Mouse (Mus musculus) adrenal gland, adult 8-10 months (tissue): ENCODE measurements at regions not wholly inside any gene's neighbourhood (a gene's known extent, or its start where the extent isn't known, plus 50 kb on each side); places are given as distances from the start of the nearest gene placed in this dataset.

Experiments
- DNase-seq: peaks from one replicate; pipeline ENCODE4 v3.0.0; 2022

DNA sequence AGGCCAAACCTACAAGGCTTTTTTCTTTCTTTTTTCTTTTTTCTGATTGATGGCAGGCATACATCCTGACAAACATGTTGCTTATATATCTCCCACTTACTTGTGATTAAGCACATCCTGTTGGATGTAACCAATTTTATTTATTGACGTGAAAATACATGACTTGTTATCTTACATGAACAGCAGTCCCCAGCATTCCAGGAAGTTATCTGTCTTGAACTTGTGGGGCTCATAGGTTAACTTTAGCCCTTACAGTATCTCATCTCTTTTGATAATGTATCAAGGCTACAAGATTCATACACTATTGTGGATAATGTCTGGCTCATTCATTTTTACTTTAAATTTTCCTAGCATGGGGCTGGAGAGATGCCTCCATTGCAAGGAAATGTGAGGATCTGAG, 852.0 kb upstream of the Agtr1b start:
- no peak for DNase-seq

DNA sequence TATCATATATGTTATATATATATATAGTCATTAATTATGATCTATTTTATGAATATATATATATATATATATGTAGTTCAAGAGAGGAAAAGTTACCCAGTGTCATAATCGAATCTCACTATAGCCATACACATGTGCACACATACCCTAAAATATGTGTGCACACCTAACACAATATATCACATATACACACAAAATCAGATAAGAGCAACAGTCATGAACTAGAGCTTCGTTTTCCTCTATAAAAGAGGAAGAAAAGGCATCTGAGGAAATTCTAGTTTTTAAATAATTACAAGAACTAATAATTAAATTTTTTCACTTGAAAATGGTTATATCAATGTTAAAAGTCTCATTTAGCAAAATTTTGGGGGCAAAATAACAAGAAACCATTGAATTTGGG, 835.3 kb upstream of the Tbl1xr1 start:
- DNase-seq, result no peak

DNA sequence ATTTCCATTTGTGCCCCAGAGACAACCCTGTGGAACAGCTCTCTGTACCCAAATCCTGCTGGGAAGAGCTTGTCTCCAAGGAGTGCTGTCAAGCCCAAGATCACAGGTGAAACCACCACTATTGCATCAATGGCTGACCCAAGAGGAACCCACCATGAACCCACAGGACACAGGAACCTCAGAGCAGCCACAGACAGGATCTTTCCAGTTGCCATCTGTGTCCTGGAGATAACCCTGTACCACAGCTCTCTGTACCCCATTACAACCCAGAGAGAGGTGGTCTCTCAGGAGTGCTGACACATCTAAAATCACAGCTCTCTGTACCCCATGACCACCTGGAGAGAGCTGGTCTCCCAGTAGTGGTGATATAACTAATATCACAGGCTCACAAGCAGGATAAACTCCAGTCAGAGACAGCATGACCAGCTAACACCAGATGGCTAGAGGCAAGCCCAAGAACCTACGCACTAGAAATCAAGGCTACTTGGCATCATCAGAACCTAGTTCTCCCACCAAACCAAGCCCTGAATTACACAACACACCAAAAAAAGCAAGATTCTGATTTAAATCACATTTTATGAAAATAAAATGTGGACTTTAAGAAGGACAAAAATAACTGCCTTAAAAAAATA, 820.2 kb upstream of the Tbl1xr1 start:
- no peak for DNase-seq

DNA sequence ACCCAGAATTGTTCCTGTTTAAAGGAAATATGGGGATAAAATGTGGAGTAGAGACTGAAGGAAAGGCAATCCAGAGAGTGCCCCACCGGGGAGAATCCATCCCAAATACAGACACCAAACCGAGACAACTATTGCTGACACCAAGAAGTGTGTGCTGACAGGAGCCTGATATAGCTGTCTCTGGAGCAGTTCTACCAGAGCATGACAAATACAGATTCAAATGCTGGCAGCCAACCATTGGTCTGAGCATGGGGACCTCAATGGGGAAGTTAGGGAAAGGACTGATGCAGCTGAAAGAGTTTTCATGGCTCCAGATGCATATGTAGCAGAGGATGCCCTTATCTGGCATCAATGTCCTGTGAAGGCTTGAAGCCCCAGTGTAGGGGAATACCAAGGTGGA, 813.1 kb upstream of the Tbl1xr1 start:
- no peak for DNase-seq

DNA sequence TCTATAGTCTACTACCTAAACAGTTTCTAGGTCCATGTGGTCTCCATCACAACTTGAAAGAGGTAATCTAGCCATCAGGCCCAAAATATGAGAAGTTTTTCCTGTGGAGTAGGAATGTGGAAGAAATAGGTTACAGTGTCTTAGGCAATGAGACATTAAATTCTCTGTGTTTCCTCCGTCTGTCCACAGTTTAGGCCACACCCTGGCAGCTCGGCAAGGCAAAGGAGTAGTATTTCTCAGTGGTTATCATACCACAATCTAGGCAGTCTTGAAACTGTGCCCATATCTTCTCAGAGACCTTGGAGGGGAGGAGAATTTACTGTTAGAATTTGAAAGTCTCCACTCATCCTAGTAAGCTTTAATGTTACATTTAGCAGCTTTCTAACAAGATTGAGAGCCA, 811.0 kb upstream of the Tbl1xr1 start:
- DNase-seq, result no peak

DNA sequence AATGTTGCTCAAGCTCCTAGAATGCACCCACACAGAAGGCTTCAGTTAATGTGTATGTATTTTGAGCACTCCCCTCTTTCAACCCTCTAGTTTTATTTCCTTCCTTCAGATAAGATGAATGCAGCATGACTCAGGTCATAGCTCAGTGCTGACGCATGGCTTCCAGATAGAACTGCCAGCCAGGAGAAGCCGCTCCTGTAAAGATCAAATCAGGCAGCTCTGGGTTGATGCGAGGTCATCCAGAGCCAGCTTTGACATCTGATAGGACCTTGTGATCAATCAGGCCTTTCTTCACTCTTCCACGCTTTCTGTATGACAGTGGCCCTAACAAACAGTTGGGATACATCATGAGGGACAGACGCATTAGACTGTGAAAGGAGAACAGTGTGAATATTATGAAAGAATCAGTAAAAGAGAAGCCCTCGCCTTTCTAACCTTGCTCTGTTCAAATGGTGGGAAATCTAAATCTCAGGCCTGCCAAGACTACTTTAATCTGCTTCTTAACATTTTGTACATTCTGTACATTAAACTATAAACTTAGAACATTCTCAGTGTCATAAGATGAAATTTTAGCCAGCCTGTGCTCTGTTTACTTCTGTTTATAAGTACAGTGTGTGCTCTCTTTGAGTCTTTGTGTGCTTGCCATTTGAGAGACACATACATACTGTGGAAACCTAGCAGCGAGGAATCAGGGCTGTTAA, 807.9 kb upstream of the Tbl1xr1 start:
- peak; percentile 83 for DNase-seq

DNA sequence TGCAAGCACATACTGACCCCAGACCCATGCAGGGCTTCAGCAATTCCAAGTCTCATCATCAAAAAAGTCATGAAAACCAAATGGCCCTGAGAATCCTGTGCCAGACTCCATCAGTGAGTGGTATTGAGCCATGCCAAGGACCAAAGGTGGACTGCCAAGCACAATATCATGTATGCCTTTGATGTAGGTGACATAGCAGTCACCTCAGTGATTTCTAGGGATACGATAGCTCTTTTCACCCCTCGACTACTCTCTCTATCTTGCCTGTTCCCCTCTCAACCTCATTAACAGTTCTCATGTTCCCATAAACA, 807.4 kb upstream of the Tbl1xr1 start:
- DNase-seq, result no peak

DNA sequence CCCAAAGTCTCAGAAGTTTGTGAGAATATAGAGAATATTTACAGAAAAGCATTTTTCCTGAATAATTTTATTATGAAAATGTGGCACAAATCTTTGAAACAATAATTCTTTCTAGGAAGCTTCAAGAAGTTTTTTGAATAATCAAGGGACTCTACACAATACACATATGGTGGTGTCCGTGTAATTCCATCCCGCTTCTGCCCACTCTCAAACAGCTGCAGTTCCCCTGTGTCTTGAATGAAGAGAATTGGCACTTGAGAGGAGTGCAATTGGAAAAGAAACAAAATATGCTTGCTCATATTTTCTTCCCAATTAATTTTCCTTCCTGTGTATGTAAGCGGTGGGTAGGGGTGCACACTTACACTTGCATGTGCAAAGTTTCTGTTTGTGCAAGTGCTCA, 805.7 kb upstream of the Tbl1xr1 start:
- DNase-seq, result no peak

DNA sequence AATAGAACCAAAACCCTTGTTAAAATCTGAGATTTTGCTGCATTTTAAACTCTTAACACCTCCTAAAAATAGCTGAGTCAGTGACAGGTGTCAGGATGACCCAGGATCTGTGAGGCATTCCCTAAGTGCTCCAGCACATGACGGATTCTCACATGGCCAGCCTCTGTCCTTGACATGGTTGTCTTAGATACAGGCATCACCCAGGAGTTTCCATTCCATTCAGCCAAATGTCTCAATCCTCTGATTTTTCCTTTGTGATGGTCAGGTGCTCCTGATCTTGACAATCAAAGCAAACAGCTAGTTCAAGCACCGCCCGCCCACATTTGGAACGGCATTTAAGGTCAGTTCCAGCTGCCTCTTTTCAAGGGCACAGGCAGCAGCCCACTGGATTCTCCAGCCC, 804.2 kb upstream of the Tbl1xr1 start:
- DNase-seq, result peak; percentile 49

DNA sequence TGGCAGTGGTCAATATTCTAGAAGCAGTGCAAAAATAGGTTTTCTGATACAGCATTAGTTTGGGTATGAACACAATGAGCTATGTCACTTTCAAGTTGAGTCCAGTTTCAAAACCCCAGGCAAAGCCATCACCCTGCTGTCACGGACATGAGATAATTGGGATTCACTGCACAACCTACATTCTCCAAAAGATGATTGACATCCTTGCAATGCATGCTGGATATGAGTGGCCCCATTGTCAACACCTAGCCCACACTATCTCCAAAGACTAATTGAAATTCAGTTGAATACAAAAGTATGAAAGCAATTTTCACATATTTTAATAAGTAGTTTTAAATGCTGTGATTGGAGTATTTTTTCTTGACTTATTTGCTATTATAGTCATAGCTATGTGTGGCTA, 783.7 kb upstream of the Tbl1xr1 start:
- DNase-seq, result no peak

DNA sequence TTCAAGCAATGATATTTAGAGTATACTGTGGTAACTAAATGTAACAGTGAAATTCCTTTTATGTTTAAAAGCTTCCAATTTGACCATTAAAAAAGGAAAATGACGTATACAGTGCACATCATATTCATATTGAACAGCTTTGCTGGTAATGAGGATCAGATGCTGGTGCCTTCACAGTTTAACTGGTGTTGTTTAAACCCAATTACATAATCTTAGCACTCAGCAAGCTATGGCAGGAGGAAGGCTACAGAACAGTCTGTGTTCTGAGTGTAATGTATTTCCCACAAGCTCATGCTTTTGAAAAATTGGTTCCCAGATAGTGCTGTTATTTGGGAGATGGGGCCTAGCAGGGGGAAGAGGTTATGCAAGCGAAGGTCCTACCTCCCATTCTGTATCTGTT, 783.1 kb upstream of the Tbl1xr1 start:
- no peak for DNase-seq

DNA sequence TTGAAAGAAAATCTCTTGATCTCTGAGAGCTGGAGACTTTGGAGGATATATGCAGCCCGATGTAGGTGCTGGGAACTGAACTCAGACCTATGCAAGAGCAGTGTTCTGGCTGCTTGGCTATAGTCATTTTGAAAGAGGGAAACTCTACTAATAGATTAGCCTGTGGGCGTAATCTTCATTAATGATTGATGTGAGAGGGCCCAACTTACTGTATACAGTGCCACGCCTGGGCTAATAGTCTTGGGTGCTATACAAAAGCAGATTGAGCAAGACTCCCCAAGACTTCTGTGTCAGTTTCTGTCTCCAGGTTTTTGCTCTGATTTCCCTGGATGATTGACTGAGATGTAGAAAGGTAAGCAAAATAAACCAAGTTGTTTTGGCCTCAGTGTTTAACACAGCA, 781.7 kb upstream of the Tbl1xr1 start:
- DNase-seq, result no peak

DNA sequence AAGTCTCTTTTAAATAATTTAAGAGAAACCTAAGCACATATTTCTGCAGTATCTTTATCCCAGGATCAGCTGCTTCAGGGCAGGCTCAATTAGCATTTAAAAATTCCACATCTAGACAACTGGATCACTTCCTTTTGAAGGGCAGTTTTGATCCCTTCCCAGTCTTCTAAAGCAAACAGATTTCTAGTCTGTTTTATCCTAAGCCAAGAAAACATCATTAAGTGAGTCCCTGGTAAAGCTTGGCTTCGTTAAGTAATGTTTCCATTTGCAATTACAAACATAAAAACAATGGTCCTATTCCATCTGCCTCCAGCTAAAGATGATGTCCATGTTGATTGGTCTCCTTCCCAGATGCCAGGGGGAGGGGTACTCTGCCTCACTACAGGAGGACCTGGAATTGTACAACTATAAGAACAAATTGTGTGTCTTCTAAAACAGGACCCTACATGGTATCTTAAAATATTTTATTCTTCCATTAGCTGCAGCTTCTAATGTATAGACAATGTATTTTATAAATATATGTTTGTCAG, 779.8 kb upstream of the Tbl1xr1 start:
- DNase-seq, result no peak

DNA sequence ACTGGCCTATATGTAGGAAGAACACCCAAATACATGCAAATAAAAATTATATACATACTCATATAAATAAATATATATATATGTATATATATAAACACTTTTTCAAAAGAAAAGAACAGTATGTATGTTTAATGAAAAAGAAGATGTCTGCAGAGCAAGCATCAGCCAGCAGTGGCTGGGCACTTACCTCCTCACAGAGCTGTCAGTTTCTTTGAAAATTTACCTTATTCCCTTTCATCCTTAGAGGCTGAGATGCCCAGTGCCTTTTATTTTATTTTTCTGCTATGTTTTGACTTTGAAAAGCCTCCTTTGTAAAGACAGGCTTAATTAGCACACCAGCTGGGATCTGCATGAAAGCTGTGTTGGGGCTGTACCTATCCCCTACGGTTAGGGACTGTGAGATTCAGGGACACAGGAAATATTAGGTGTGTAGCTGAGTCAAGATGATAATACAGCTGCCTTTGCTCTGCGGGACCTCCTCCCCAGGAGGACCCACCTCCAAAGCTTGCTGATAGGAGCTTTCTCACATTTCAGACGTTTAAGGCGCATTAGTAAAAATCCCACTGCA, 751.0 kb upstream of the Tbl1xr1 start:
- no peak for DNase-seq

DNA sequence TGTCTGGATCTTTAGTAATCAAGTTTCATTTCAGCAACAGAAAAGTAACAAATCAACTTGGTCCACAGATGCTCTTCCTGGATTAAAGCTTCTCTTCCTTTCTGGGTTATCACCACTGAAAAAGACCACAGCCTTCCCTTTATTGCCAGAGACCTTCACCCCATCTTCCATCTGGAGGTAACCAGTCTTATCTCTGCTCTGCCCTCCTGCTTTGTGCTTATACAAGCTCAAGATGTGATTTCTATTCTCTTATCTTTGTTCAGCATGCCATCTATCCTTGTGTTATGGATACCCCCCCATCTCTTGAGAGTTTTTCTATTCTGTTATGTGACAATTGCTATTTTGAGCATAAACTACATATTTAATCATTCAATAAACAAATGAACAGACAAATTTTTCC, 734.5 kb upstream of the Tbl1xr1 start:
- no peak for DNase-seq

DNA sequence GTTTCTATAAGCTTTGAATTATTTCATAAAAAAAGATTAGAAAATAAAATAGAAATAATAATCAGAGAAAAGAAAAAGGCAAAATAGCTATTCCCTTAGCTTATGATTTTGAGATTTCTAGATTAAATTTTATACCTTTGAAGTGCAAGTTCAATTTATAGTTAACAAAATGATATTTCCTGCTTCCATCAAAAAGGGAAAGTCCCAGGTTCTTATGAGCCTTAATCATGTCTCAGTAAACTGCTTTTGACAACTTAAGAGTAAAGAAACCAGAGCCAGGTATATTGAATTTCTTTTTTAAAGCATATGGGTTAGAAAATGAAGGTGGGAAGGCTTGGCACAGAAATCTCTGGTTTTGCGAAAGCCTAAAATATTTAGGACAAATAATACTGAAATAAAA, 733.4 kb upstream of the Tbl1xr1 start:
- no peak for DNase-seq

DNA sequence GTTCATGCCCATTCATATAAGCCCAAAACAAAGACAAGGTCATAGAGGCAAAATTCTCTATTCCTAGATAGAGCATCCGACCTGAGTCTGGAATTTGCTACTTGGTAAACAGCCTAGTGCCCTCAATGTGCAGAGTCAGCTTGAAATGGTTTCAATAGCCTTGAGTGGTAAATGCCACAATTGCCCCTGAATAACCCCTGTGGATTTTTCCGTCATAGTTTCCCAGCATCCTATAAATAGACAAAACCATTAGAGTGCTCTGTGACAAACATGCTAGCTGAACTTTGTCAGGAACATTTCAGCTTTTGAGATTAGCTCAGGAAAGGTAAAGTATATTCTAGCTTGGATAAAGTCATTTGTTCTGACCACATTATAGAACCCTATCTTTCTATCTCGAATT, 727.0 kb upstream of the Tbl1xr1 start:
- DNase-seq, result no peak

DNA sequence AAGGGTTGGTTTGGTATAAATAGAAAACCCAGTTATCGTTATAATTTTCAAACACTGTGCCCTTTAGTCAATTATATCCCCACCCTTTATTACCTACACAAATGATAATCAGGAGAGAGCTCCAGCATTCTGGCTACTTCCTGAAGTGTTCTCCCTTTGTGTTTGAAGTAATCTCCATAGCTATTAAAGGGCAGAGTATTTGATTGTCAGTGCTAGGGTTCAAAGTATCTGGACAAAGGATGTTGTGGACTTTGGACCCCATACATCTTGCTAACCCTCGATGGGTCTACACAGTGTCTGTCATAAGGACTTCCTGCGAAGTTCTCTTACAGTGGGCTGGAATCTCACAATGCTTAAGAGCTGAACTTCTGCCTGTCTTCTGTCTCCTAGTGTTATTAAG, 720.3 kb upstream of the Tbl1xr1 start:
- DNase-seq, result no peak

DNA sequence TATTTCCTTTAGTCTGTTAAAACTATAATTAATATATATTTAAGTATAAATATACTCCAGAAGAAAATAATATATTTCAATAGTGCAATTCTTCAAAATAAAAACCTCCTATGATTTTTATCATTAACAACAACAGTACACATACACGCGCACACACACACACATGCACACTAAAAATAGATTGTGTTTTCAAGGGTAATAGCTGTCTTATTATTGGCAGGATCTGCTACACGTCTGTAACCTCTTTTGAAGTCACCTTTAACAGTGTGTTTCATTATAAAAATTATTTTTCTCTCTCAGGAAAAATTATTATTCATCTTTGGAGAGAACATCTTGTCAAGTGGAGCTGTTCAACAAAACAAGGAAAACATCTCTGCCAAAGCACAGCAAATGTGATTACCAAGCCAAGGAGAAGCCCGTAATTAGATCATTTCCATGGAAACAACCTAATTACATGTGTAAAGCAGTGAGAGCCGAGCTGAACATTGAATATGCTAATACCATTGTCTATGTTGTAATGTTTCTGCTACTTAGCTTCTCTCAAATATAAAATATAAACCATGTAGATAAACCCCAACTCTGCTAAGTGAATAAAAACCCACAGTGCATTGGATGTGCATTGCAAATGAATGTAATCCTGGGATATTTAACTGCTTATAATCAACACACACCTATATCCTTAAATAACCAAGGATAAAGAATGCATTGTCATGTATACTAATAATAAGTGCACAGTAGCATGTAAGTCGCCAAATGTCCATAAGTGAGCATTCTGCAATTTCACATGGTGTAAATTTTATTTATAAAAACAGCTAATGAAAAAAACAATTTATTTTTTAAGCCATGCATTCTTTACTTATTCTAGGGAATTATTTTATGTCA, 719.4 kb upstream of the Tbl1xr1 start:
- DNase-seq, result no peak

DNA sequence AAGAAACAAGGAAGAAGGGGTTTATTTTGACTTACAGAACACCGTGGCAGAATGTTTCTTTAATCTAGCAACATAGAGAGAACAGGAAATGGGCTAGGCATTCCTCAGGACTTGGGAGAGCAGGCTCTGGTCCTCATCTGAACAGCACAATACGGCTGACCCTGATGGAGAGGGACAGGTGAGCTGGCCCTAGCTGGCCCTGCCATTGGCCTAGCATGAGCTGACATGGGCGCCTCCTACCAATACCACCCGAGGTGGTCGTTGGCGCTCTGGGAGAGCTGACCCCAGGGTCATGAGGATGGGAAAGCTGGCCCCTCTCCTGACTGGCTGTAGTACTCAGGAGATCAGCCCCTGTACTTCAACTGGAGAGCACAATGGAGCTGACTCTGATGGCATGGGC, 718.4 kb upstream of the Tbl1xr1 start:
- DNase-seq, result no peak

DNA sequence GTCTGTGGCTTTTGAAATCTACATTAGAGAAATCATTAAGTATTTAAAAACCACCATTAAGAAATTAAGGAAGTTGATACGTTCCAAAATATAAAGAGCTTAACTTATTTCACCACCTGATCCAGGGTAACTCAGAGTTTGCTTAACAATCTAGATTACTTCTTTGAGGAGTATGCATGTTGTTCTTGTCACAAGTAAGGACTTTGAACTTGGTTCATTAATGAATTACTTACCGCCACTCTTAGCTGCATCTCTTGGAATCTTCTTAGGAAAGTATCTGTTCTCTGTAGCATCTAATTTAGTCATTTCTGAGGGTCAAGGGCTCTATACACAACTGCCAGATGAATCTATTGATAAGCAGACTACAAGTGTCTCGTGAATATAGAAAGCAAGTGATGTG, 715.4 kb upstream of the Tbl1xr1 start:
- no peak for DNase-seq

DNA sequence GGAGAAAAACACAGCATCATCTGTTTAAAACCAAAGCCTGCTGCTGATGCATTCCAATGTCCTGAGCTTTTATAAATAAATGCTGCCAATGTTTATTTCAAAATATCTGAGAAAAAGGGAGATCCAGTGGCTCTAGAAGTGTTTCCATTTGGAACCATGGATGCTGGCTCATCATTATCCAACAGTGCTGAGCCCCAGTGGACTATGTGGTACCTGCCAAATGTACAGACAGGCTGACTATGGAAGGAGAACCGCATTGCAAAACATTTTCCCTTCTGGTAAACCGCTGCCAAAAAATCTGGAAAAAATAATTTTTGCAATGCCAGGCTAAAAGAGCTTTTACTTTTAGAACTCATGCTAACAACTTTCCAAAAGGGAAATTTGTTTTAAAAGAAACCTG, 696.6 kb upstream of the Tbl1xr1 start:
- DNase-seq, result no peak

DNA sequence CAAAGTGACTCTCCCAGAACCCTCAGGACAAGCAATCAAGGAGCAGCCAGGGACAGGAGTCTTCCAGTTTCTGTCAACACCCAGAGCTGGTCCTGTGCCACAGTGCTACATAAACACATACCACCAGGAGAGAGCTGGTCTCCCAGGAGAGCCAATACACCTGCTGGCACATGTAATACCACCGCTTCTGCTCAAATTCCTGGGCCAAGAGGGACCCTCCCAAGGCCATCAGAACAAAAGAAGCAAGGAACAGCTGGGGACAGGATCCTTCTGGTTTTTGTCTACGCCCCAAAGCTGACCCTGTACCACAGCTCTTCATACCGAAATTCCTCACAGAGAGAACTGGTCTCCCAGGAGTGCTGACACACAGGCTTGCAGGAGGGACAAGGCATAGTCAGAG, 695.4 kb upstream of the Tbl1xr1 start:
- no peak for DNase-seq
